Mouse (Mus musculus): ENCODE results near the gene Tmod3. TPM values are rescaled to one million over a fixed set of nuclear protein-coding genes. Genes with fewer than 3 reads are reported as not detected.

Gene Tmod3
- polyA plus RNA-seq (2015; fragmentation: Nextera tagmentation; extraction: Ambion mirVana) = 101 and 105 TPM in 2 replicates

GRCm38 (mm10) chr9:75559512-75560012 is at the start of gene Tmod3:
Gene Tmod3 (minus strand): TSS chr9:75559657.
- peak; percentile 93 for DNase-seq (ENCODE audit: low spot score)

DNA sequence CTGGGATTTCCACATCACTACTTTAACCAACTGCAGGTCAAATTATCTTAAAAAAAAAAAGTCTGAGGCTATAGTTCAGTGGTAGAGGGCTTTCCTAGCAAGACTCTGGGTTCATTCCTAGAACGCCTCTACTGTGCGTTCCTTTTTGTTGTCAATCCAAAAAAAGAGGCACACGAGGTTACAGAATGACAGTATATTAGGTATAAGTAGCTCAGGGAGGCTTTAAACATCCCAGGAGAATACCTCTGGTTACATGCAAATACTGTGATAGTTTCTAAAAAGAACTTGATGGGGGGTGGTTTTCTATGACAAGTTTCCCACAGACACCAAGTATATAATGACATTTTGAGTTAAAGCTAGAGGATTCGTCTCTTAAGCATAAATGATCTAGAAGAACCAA is 48.0 kb upstream of the Tmod3 start:
- DNase-seq (ENCODE audit: low spot score) = no peak

DNA sequence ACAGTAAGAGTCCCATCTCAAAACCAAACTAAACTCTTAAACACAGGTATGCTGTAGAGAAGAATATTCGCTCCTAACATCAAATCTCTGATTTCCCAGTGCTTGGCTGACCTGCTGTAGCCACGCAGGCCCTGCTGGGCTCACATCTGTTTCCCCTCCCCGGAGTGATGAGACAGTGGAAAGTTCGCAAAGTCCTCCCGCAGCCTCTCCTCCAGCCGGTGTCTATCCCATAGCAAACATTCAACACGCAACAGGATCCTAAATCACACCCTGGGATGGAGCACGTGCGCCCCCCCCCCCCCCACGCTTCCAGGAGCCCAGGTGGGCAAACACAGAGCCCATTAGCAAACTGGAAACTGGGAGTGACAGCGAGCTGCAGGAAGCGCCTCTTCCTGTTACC is 42.1 kb upstream of the Tmod3 start:
- no peak for DNase-seq (ENCODE audit: low spot score)

DNA sequence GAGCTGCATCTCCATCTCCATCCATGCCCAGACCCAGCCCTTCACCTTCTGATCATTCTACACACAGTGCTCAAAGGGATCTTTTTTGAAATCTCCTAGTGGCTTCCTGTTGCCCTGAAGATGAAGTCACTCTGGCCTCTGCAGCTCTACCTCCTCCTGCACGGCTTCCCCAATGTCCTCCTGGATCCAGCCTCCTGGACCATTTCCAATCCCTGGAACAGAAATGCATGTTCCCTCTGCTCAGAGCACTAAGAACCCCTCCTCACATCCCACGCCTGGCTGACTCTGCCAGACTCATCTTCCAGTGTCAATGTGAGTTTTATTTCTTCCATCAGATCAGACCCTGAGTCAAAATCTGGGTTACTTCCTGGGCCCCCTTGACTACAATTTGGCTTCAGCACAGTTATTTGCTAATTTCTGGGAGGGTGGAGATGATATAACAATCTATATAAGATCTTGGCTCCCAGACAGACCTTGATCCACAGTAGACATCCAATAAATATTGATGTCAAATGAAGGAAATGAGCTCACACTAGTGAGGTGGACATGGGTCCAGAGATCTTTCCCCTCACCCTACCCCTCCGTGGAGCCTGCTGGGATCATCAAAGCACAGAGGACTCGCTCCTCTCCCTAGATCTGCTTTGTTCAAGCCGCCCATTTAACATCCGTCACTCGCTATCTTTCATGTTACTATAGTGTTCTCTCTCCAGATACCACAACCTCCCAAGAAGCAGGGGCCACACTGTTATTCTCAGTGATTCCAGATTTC is 40.9 kb upstream of the Tmod3 start:
- no peak for DNase-seq (ENCODE audit: low spot score)

DNA sequence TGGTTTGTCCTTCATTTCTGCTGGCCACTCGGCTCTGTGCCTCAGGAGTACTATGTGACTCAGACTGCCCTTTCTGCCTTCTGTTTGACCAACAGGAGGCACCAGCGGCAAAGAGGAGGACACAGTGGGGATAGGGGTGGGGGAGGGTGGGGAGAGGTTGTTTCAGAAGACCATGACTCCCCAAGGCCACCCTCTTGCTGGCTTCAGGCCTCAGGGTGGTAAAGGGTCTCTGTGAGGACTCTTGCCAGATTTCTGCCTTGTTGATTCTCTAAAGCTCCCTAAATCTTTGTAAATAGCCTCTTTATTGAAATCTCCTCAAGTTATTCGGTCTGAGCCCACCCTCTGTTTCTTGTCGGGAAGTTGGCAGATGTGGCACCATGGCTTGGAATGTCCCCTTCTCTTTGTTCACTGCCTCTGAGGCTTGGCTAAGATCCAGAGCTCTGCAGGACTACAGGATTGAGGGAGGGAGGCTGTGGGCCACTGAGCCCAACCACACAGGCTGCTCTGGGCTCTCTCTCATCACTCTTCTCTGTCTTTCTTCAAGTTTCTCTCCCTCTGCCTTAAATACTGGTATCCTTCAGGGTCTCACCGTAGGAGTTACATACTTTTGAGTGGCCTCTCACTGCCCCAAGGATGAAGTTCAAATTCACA is 39.9 kb upstream of the Tmod3 start:
- no peak for DNase-seq (ENCODE audit: low spot score)

GRCm38 (mm10) chr9:75597596-75597995 is 38.1 kb upstream of the Tmod3 start:
- no peak for DNase-seq (ENCODE audit: low spot score)

DNA sequence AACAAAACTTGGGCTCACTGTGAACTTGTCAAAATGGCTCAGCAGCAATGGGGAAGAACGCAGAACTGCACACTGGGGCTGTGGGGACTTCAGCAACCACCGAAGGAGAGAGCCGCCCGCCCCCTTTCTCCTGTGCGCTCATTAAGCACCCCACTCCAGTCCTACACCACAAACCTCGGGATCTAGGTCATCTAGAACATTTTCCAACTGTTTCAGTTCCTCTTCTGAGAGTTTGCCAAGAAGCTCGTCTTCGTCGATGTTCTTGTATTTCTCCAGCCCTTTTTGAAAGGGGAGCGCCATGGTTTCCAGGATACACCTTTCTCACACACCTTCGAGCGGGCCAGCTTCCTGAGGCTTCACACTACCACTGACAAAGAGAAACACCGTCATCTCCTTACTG is 37.6 kb upstream of the Tmod3 start:
- no peak for DNase-seq (ENCODE audit: low spot score)

GRCm38 (mm10) chr9:75593481-75593880 is 34.0 kb upstream of the Tmod3 start:
- no peak for DNase-seq (ENCODE audit: low spot score)

DNA sequence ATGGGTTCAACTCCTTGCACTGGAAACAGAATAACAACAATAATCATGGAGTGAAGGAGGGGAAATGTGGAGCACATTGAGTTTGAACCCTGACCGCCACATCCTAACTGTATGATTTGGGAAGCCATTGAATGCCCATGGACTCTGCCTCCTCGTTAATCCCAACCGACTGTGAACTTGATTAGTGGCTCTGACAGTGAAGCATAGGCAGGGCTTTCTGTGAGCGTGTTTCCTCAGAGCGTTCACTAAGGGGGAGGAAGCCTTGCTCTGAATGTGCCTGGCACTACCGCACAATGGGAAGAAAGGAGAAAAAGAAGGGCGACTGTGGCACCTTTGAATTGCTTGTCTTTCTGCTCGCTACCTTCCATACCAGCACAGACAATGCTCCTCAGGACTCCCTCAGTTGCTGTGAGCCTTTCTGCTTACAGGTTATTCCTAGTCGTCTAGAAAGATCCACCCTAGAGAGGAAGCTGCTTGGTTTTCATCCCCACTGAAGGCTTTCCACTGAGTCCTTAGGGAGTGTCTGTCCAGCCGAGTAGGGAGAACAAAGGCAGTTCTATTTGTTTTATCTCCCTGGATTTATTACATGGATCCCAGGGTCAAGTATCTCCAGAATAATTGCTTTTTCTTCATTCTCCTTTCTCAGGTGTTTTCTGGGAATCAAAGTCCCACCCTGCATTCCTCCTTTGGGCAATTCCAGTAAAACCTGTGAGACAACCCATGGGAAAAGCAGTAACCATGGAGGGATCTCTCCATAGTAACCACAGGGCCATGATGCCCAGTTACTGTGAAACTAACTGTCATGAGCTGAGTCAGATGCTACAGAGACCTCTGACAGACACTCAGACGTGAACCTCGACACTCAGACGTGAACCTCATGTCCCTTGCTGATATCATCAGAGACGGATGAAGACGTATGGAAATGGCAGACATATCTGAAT is 30.7 kb upstream of the Tmod3 start:
- DNase-seq (ENCODE audit: low spot score) = no peak

DNA sequence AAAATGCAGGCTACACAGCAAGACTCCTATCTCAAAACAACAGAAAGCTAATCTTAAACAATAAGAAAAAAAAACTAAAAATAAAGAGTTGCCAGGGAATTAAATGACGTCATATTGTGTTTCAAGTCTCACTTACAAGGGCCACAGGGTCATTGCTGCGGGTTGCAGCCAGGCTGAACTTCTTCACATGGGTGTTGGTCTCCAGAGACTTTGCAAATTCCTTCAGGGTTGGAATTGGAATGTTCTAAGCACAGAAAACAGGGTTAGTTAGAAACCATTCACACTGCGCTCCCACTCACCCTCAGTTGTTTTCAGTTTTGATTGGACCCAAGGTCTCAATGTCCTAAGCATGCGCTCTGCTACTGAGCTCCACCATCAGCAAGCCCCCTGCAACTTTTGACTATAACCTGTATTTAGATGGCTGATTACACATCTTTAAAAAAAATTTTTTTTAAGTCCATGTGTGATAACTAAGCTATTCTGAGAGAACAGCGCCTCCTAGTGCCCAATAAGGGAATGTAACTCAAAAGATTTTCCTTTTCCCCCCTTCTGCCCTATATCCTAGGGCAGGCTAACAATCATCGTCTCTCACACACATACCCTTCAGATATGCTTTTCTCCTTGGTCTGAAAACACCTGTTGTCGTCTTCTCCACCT is 22.4 kb upstream of the Tmod3 start:
- peak; percentile 59 for DNase-seq (ENCODE audit: low spot score)

GRCm38 (mm10) chr9:75579321-75579720 is 19.9 kb upstream of the Tmod3 start:
- DNase-seq (ENCODE audit: low spot score) = no peak

GRCm38 (mm10) chr9:75571036-75571942 is 11.8 kb upstream of the Tmod3 start:
- DNase-seq (ENCODE audit: low spot score) = no peak

GRCm38 (mm10) chr9:75568399-75568798 is 8.9 kb upstream of the Tmod3 start:
- DNase-seq (ENCODE audit: low spot score) = no peak

DNA sequence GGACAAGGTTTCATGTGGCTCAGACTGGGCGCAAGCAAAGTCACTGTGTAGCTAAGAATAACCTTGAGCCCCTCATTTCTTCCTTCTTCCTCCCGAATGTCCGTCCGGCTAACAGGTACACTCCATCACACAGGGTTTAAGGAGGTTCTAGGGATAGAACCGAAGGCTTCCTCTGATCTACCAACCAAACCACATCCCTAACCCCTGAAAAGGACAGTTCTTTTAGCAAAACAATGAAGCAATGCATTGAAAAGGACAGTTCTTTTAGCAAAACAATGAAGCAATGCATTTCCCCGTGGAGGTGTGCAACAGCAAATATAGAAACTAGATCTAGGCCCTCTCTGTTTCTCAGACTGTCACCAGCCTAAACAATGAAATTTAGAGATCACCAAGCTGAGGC is 5.4 kb upstream of the Tmod3 start:
- DNase-seq (ENCODE audit: low spot score) = no peak

- no peak for DNase-seq (ENCODE audit: low spot score)
Observed at GRCm38 (mm10) chr9:75563622-75564021, 4.2 kb upstream of the Tmod3 start.

- DNase-seq (ENCODE audit: low spot score) = no peak
Observed at GRCm38 (mm10) chr9:75563176-75563575, 3.7 kb upstream of the Tmod3 start.

DNA sequence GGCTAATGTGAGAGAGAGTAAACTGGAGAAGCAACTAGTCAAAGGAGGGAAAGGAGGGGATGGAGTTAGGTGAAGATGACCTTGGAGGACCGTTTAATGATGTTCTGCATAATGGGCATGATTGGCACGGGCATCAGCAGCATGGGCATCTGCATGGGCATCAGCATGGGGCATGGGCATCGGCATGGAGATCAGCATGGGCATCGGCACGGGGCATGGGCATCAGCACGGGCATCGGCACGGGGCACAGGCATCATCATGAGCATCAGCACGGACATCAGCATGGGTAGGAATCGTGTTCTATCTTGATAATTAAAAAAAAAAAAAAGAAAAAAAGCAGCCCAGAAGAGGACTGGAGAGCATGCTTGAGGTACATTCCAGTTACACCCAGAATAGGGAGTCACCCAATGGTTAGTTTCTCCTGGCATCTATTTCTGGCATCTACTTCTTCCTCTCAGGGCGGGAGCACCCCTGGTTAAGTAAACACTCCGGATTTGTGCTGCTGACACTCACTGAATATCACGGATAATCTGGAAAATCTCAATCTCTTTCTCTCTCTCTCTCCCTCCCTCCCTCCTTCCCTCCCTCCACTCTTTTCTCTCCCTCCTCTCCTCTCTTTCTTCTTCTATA is 1.7 kb upstream of the Tmod3 start:
- no peak for DNase-seq (ENCODE audit: low spot score)

- DNase-seq (ENCODE audit: low spot score) = no peak
Observed at GRCm38 (mm10) chr9:75560353-75560752, 896 bp upstream of the Tmod3 start.

DNA sequence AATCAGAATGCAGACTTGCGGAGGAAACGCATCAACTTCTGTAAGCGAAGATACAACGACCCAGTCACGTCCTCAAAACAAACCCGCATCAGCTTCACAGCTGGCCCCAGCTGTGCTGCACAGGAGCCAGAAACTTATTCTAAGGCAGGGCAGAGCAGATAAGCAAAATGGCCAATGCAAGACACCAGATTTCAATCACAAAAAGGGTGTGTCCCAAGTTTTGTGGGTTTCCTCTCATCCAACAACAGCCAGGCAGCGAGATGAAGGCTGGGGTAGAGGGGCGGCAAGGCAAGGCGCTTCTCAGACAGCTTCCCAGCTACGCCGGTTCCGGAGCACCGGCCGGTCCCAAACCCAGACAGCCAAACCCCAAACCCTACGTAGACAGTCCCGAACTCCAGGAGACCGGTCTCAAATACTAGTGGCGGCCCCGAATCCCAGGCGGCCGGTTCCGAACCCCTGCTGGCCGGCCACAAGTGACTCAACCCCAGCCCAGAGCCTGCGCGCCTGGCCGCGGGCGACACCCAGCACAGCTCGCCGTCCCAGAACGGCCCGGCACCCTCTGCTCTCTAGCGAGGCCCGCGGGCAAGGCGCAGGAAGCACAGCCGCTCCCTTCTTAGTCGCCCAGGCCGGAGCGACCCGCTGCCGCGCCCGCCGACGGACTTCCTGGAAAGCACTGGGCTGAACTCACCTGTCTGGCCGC is 495 bp downstream of the Tmod3 start:
- peak; percentile 38 for DNase-seq (ENCODE audit: low spot score)
